Mouse (Mus musculus): ENCODE measurements around the gene Ddias. TPM values are rescaled to one million over a fixed set of nuclear protein-coding genes. Genes with fewer than 3 reads are reported as not detected.

Ddias gene
- 1 to 10 TPM; 4.4 to 6.4 TPM for total RNA-seq (2023)

DNA sequence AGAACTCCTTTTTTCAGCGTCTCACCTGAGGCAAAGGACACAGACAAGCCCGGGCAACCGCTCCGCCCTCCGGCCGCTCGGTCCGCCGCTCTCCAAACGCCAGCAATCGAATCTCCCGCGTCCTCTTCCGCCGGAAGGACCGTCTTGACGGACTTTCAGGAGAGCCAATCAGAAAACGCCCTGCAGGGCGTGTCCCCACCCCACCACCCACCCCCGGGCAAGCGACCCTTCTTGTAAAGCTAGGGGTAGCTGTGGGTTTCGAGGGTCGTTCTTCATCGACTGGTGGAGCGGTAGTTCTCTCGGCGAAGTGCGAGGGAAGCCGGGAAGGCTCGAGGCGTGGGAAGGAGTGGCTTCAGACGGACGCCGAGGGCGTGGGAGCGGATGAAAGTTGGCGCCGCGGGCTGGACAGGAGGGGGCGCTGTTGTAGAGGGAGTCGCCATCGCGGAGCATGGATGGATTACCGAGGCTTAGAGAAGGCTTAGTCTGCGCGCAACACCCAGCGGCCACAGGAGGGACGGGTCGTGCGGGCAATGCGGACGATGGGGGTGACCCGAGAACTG lies at the start of gene Ddias, which contains the start of gene Prcp:
Gene Ddias (minus strand): TSS at position 132 of the 560 bp plus-strand sequence.
Gene Prcp (plus strand): TSS at position 355 of the 560 bp plus-strand sequence.

Other genes with a start within 250 kb of the Ddias start
- under 1 TPM; 0.37 to 0.91 TPM for gene Ankrd42, start 237.1 kb downstream of the Ddias start, total RNA-seq (2023)
- 100 to 1,000 TPM; 148 to 167 TPM for gene Pcf11, start 204.3 kb downstream of the Ddias start, total RNA-seq (2023)
- 1 to 10 TPM in 1 of 2 experiments, under 1 TPM in 1; 0.40 to 1.5 TPM for gene Rab30, start 132.6 kb downstream of the Ddias start, total RNA-seq (2023)
- 10 to 100 TPM; 30.8 to 38.8 TPM for gene Prcp, start 223 bp upstream of the Ddias start, total RNA-seq (2023)
- not detected for gene Fam181b, start 205.6 kb upstream of the Ddias start, total RNA-seq (2023)